Mouse (Mus musculus) stomach, postnatal 0 days (tissue): ENCODE data around the gene Fam163a.

Source experiments
- CTCF ChIP-seq: IDR thresholded peaks from 2 replicates; pipeline ENCODE4 v1.5.1; 2016; ENCODE audit warnings: antibody characterized with exemption, low read depth, mild to moderate bottlenecking, moderate library complexity
- EP300 ChIP-seq: optimal IDR thresholded peaks from 2 replicates; pipeline ENCODE3; 2016; ENCODE audit warnings: antibody characterized with exemption

DNA sequence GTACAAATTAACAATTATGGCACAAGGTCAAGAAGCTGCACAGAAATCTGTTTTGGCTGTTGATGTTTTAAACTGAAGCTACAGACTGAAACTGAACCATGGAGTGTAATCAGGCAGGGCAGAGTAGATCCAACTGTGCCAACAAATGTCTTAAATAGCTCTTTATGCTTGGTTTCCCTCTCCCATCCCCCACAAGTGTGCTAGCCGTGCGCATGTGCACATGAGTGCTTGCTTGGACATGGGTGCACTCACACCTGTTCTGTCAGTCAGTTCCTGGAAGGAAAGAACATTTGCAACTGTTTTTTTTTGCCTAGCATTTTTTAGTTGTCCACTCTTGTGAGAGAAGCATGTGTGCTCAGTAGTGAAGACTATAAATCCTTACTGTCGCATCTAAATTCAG is 158.1 kb downstream of the Fam163a start:
- TF ChIP-seq EP300 (no peak), CTCF (no peak)
